Mouse (Mus musculus) E14TG2a.4 (cell line): ENCODE data around the gene Sytl3.

Source experiments
- CTCF ChIP-seq: conservative IDR thresholded peaks from 2 replicates; pipeline ENCODE4 v1.5.1; 2014; ENCODE audit warnings: low read length
- NANOG ChIP-seq: IDR thresholded peaks from 2 replicates; pipeline ENCODE4 v1.6.1; 2014; ENCODE audit warnings: borderline replicate concordance, low read length, mixed read lengths
- POU5F1 ChIP-seq: IDR thresholded peaks from 2 replicates; pipeline ENCODE4 v1.6.1; 2014; ENCODE audit warnings: low read length, borderline replicate concordance

DNA sequence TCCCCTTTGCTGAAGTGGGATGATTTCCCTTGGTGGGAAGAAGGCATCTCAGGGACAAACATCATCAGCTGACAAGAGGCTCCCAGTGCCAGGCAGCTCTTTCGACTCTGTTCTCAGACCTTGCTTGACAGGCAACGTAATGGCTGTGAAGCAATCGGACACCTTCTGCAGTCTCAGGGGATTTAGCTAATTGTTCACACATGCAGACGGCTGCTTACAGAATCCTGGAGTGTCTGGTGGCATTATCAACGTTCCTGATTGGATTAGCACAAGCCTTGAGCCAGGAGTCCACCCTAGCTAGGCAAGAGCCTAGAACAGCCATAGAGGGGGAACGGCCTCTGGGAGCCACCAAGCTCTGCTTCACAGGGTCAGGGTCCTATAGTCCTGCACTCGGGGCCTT, 93.5 kb downstream of the Sytl3 start:
- TF ChIP-seq CTCF = no peak
- no peak for TF ChIP-seq POU5F1
- no peak for TF ChIP-seq NANOG
